Mouse (Mus musculus): Measurements from ENCODE around the gene Folr1.

Gene Folr1

GRCm38 (mm10) chr7:101833352-101833751, 37.2 kb downstream of the Folr1 start:
- no peak for DNase-seq (ENCODE audit: low spot score in 2 of 2)

GRCm38 (mm10) chr7:101832372-101832771, 38.2 kb downstream of the Folr1 start:
- DNase-seq (ENCODE audit: low spot score in 2 of 2) = no peak

GRCm38 (mm10) chr7:101831437-101831836, 39.2 kb downstream of the Folr1 start:
- no peak for DNase-seq (ENCODE audit: low spot score in 2 of 2)

- no peak for DNase-seq (ENCODE audit: low spot score in 2 of 2)
Observed at GRCm38 (mm10) chr7:101830373-101830772, 40.2 kb downstream of the Folr1 start.

GRCm38 (mm10) chr7:101823758-101824630, 46.6 kb downstream of the Folr1 start:
- DNase-seq (ENCODE audit: low spot score in 2 of 2) = no peak

GRCm38 (mm10) chr7:101822836-101823757, 47.5 kb downstream of the Folr1 start:
- DNase-seq (ENCODE audit: low spot score in 2 of 2) = no peak

- no peak for DNase-seq (ENCODE audit: low spot score in 2 of 2)
Observed at GRCm38 (mm10) chr7:101821571-101822501, 48.8 kb downstream of the Folr1 start.

- no peak for DNase-seq (ENCODE audit: low spot score in 2 of 2)
Observed at GRCm38 (mm10) chr7:101820295-101821030, 50.1 kb downstream of the Folr1 start.

GRCm38 (mm10) chr7:101817861-101818401, 52.7 kb downstream of the Folr1 start, which contains the start of gene Phox2a:
Gene Phox2a, plus strand, starts transcription at chr7:101818313.
- no peak for DNase-seq (ENCODE audit: low spot score in 2 of 2)
